Comparison of ENCODE assay signal across 7 mouse cellular contexts in genomic region chr2:167753898-167754297, GRCm38 (mm10).
A peak's percentile ranks its signal among the peaks of the same experiment; 100 is the strongest.
DNase-seq lines count a peak whose midpoint lies in the region; ATAC-seq and TF ChIP-seq lines count a peak whose summit lies in the region.

No protein-coding gene starts in this region.

- TF ChIP-seq CTCF in stomach, postnatal 0 days (IDR thresholded peaks at IDR 0.05; ENCODE audit: low read depth), result no peak

- no peak for DNase-seq in stomach, postnatal 0 days (ENCODE audit: low spot score)
- DNase-seq in heart, postnatal 25 days (ENCODE audit: low spot score), result peak; percentile 65
- peak; percentile 56 for DNase-seq in lung, postnatal 10 days
- no peak for DNase-seq in ovary, postnatal 36 days (ENCODE audit: low spot score)
- DNase-seq in retina, embryonic 14.5 days (ENCODE audit: low spot score), result no peak
- DNase-seq in neural tube, embryonic 10.5 days (ENCODE audit: extremely low spot score, low spot score), result no peak

- peaks cover 18% of the 10 kb centered on the region for H3K4me1 ChIP-seq in stomach, embryonic 16.5 days (ENCODE audit: control insufficient read depth, insufficient read depth, low read length)
- no peaks in the 10 kb centered on the region; the same call in 1 of the 2 replicates for H3K4me1 ChIP-seq in stomach, postnatal 0 days (replicated peaks; ENCODE audit: control insufficient read depth, insufficient read depth)

- H3K27ac ChIP-seq in stomach, embryonic 16.5 days (ENCODE audit: low read length), result no peak overlapping the region
- H3K27ac ChIP-seq in stomach, postnatal 0 days (replicated peaks), result no peak overlapping the region

- no peak overlapping the region for H3K4me2 ChIP-seq in stomach, embryonic 16.5 days (ENCODE audit: low read depth, low read length)
- no peak overlapping the region for H3K4me2 ChIP-seq in stomach, postnatal 0 days (replicated peaks; ENCODE audit: low read depth)

- H3K27me3 ChIP-seq in stomach, embryonic 16.5 days (ENCODE audit: control insufficient read depth, insufficient read depth, low read length), result no peaks in the 10 kb centered on the region
- H3K27me3 ChIP-seq in stomach, postnatal 0 days (ENCODE audit: control insufficient read depth, insufficient read depth, low read length), result no peaks in the 10 kb centered on the region

- H3K36me3 ChIP-seq in stomach, embryonic 16.5 days (ENCODE audit: control insufficient read depth, insufficient read depth, low read length), result no peaks in the 10 kb centered on the region
- no peaks in the 10 kb centered on the region for H3K36me3 ChIP-seq in stomach, postnatal 0 days (ENCODE audit: control insufficient read depth, insufficient read depth, low read length)

- no peak overlapping the region for H3K4me3 ChIP-seq in stomach, embryonic 16.5 days (replicated peaks; ENCODE audit: low read length)
- H3K4me3 ChIP-seq in stomach, postnatal 0 days (ENCODE audit: low read depth, low read length), result no peak overlapping the region

- no peak for TF ChIP-seq EP300 in stomach, postnatal 0 days (optimal IDR thresholded peaks at IDR 0.05)

- no peak overlapping the region for H3K9ac ChIP-seq in stomach, embryonic 16.5 days (ENCODE audit: low read length)
- no peak overlapping the region for H3K9ac ChIP-seq in stomach, postnatal 0 days (ENCODE audit: low read length)

- no peaks in the 10 kb centered on the region for H3K9me3 ChIP-seq in stomach, embryonic 16.5 days (replicated peaks; ENCODE audit: control insufficient read depth, low read length)
- no peaks in the 10 kb centered on the region for H3K9me3 ChIP-seq in stomach, postnatal 0 days (ENCODE audit: control insufficient read depth, low read length)

- intact Hi-C loops in heart, postnatal 25 days (cut with DNase I), result no loop called here

- 65% methylated on average over 9 of the region's 9 CpGs for WGBS in stomach, embryonic 16.5 days
- 78% methylated on average over 9 of the region's 9 CpGs for WGBS in stomach, postnatal 0 days

- peak; percentile 33; the same call in 1 of the 2 replicates for ATAC-seq in stomach, embryonic 16.5 days (ENCODE audit: insufficient read depth, low FRiP score)
- no peak; the same call in 1 of the 2 replicates for ATAC-seq in stomach, postnatal 0 days (ENCODE audit: low FRiP score, low TSS enrichment)

Comparison
In these comparisons a context has a peak if more than half of its experiments do, and no peak if none do; other contexts are left out.
1. DNase-seq: peak in heart, postnatal 25 days (single experiment) and lung, postnatal 10 days (single experiment); none in stomach, postnatal 0 days (single experiment), ovary, postnatal 36 days (single experiment), retina, embryonic 14.5 days (single experiment) and neural tube, embryonic 10.5 days (single experiment).